Mouse (Mus musculus): ENCODE measurements at regions not wholly inside any gene's neighbourhood (a gene's known extent, or its start where the extent isn't known, plus 50 kb on each side); places are given as distances from the start of the nearest gene placed in this dataset.

- DNase-seq: no peak
These were observed 145.8 kb downstream of the Setd4 start for GRCm38 (mm10) chr16:93458011-93458585.

GRCm38 (mm10) chr16:93456706-93457425 is 147.0 kb downstream of the Setd4 start:
- no peak for DNase-seq

- peak; percentile 92 for DNase-seq
These were observed 149.5 kb downstream of the Setd4 start for GRCm38 (mm10) chr16:93454080-93454997.

- no peak for DNase-seq
These were observed 150.8 kb downstream of the Setd4 start for GRCm38 (mm10) chr16:93453056-93453455.

GRCm38 (mm10) chr16:93450896-93451295 is 153.0 kb downstream of the Setd4 start:
- DNase-seq: no peak

- no peak for DNase-seq
These were observed 153.9 kb downstream of the Setd4 start for GRCm38 (mm10) chr16:93449925-93450324.

GRCm38 (mm10) chr16:93448124-93448523 is 155.7 kb downstream of the Setd4 start:
- no peak for DNase-seq

GRCm38 (mm10) chr16:93446970-93447369 is 156.9 kb downstream of the Setd4 start:
- no peak for DNase-seq

GRCm38 (mm10) chr16:93446206-93446605 is 157.7 kb downstream of the Setd4 start:
- DNase-seq: no peak

GRCm38 (mm10) chr16:93442837-93443236 is 161.0 kb downstream of the Setd4 start:
- DNase-seq: peak; percentile 52 to 60

GRCm38 (mm10) chr16:93437608-93438425 is 166.0 kb downstream of the Setd4 start:
- DNase-seq: no peak

- DNase-seq: no peak
These were observed 167.1 kb downstream of the Setd4 start for GRCm38 (mm10) chr16:93436732-93437131.

GRCm38 (mm10) chr16:93431316-93431715 is 172.5 kb downstream of the Setd4 start:
- no peak for DNase-seq

- no peak for DNase-seq
These were observed 174.5 kb downstream of the Setd4 start for GRCm38 (mm10) chr16:93429324-93429781.

GRCm38 (mm10) chr16:93427264-93427663 is 176.6 kb downstream of the Setd4 start:
- DNase-seq: no peak

GRCm38 (mm10) chr16:93425731-93426130 is 178.1 kb downstream of the Setd4 start:
- no peak for DNase-seq

- DNase-seq: no peak
These were observed 180.7 kb downstream of the Setd4 start for GRCm38 (mm10) chr16:93423174-93423573.

GRCm38 (mm10) chr16:93422221-93422620 is 181.6 kb downstream of the Setd4 start:
- no peak for DNase-seq

GRCm38 (mm10) chr16:93418246-93418645 is 185.6 kb downstream of the Setd4 start:
- no peak for DNase-seq

GRCm38 (mm10) chr16:93417831-93418230 is 186.0 kb downstream of the Setd4 start:
- DNase-seq: no peak

GRCm38 (mm10) chr16:93392024-93392675 is 211.7 kb downstream of the Setd4 start:
- no peak for DNase-seq

GRCm38 (mm10) chr16:93387578-93388116 is 216.2 kb downstream of the Setd4 start:
- DNase-seq: no peak
